Mouse (Mus musculus) testis, adult 2 months (tissue): ENCODE data around the gene Sp2. TPM values are rescaled to one million over a fixed set of nuclear protein-coding genes. Genes with fewer than 3 reads are reported as not detected.

Source experiments
- H3K27ac ChIP-seq: fragments of 200-500 bp; 2 replicates; pipeline ENCODE4 v1.5.1; 2012; ENCODE audit warnings: low read depth, low read length; ENCODE audit not compliant: control insufficient read depth, insufficient read depth
- H3K27me3 ChIP-seq: fragments of 200-500 bp; 2 replicates; pipeline ENCODE4 v1.6.1; 2012; ENCODE audit warnings: mild to moderate bottlenecking, low read length, moderate library complexity; ENCODE audit not compliant: control insufficient read depth, insufficient read depth
- H3K36me3 ChIP-seq: fragments of 200-500 bp; 2 replicates; pipeline ENCODE4 v1.6.1; 2012; ENCODE audit warnings: mild to moderate bottlenecking, low read length; ENCODE audit not compliant: control insufficient read depth, insufficient read depth
- H3K4me1 ChIP-seq: fragments of 200-500 bp; 2 replicates; pipeline ENCODE4 v1.6.1; 2012; ENCODE audit warnings: low read length; ENCODE audit not compliant: control insufficient read depth, insufficient read depth
- H3K4me3 ChIP-seq: fragments of 200-500 bp; 2 replicates; pipeline ENCODE4 v1.5.1; 2012; ENCODE audit warnings: low read depth, mild to moderate bottlenecking, low read length, moderate library complexity, mixed read lengths; ENCODE audit not compliant: control insufficient read depth
- CTCF ChIP-seq: fragments of 200-500 bp; IDR thresholded peaks from 2 replicates; pipeline ENCODE4 v1.5.1; 2012; ENCODE audit warnings: low read depth, mild to moderate bottlenecking, inconsistent platforms, low read length, moderate library complexity; ENCODE audit not compliant: control insufficient read depth, insufficient read depth, insufficient replicate concordance
- POLR2A ChIP-seq: fragments of 200-500 bp; IDR thresholded peaks from 2 replicates; pipeline ENCODE4 v1.6.1; 2012; ENCODE audit warnings: low read depth, mild to moderate bottlenecking, inconsistent platforms, low read length, moderate library complexity; ENCODE audit not compliant: control insufficient read depth
- polyA plus RNA-seq: library from polyadenylated mRNA; depleted of rRNA; stranded (reverse); fragments of >200 nt; gene quantifications from 2 replicates; pipeline ENCODE4 v1.2.3, GENCODE M21; 2012

The Sp2 gene
- polyA plus RNA-seq, 1 experiment = 17.9 TPM

- Histone ChIP-seq H3K4me3 (peak overlapping the region; percentile 83), H3K36me3 (no peaks in the 10 kb centered on the region), H3K27ac (peak overlapping the region; percentile 62; the same call in 1 of the 2 replicates), H3K27me3 (no peaks in the 10 kb centered on the region), H3K4me1 (peaks cover 21% of the 10 kb centered on the region)
- TF ChIP-seq POLR2A (no peak), CTCF (no peak)
These were observed 46.7 kb downstream of the Sp2 start for GRCm38 (mm10) chr11:96935872-96936650.

GRCm38 (mm10) chr11:96934921-96935356, 47.8 kb downstream of the Sp2 start:
- Histone ChIP-seq H3K27ac (peak overlapping the region; percentile 72), H3K27me3 (no peaks in the 10 kb centered on the region), H3K4me3 (peak overlapping the region; percentile 83), H3K36me3 (no peaks in the 10 kb centered on the region), H3K4me1 (peaks cover 21% of the 10 kb centered on the region)
- TF ChIP-seq POLR2A (peak; percentile 91; the same call in 1 of the 2 replicates), CTCF (no peak)

- H3K4me3 ChIP-seq = peak overlapping the region; percentile 83
- H3K4me1 ChIP-seq = peaks cover 19% of the 10 kb centered on the region
- H3K27ac ChIP-seq = no peak overlapping the region
- no peak for TF ChIP-seq CTCF
- no peak for TF ChIP-seq POLR2A
- H3K27me3 ChIP-seq = no peaks in the 10 kb centered on the region
- H3K36me3 ChIP-seq = no peaks in the 10 kb centered on the region
These were observed 49.0 kb downstream of the Sp2 start for GRCm38 (mm10) chr11:96933562-96934276.

- Histone ChIP-seq H3K4me1 (peaks cover 18% of the 10 kb centered on the region), H3K27me3 (no peaks in the 10 kb centered on the region), H3K4me3 (no peak overlapping the region), H3K36me3 (no peaks in the 10 kb centered on the region), H3K27ac (0 out of 2 replicates have a peak overlapping the region, but pooled peaks have one; percentile 43)
- TF ChIP-seq POLR2A (peak; percentile 17; the same call in 1 of the 2 replicates), CTCF (no peak)
These were observed 51.3 kb downstream of the Sp2 start for GRCm38 (mm10) chr11:96931327-96932062.

GRCm38 (mm10) chr11:96929766-96930331, 52.9 kb downstream of the Sp2 start:
- TF ChIP-seq CTCF = no peak
- no peak for TF ChIP-seq POLR2A
- Histone ChIP-seq H3K4me3 (no peak overlapping the region), H3K27me3 (no peaks in the 10 kb centered on the region), H3K4me1 (peaks cover 9% of the 10 kb centered on the region), H3K36me3 (no peaks in the 10 kb centered on the region), H3K27ac (no peak overlapping the region)

GRCm38 (mm10) chr11:96929096-96929765, 53.5 kb downstream of the Sp2 start:
- H3K4me1 ChIP-seq = peaks cover 3% of the 10 kb centered on the region
- H3K4me3 ChIP-seq = no peak overlapping the region
- no peaks in the 10 kb centered on the region for H3K27me3 ChIP-seq
- no peak overlapping the region for H3K27ac ChIP-seq
- no peaks in the 10 kb centered on the region for H3K36me3 ChIP-seq
- TF ChIP-seq CTCF = no peak
- peak; percentile 47; the same call in 1 of the 2 replicates for TF ChIP-seq POLR2A
